Mouse (Mus musculus) hindlimb bud, embryonic 11.5 days (tissue): ENCODE results near the gene Bcl11a.
"Not testable (repeated sequence)": the region's sequence is repeated elsewhere in the genome, so short reads cannot be mapped to it uniquely, and the experiment has no call there.

Source experiments
- DNase-seq: peaks from one replicate; pipeline ENCODE4 v3.0.0-alpha.2; 2012; ENCODE audit warnings: low read depth, low spot score; ENCODE audit errors: extremely low spot score

Bcl11a gene

DNA sequence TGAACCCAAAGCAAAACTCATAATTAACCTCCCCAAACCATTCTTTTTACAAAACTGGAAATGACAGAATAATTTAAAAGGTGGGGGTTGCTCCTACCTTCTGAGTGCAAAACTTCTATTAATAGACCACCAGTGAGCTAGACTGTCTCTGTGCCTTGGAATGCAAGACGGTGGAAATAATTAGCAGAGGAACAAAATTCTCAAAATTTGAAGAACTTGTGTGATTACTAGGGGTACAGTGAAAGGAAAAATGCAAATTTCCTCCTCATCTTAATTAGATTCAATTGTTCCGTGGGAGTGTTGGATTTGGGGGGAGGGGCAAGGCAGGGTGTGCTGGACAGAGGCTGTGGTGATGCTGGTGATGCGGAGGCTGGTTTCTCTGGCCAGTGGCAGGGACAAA lies 20.8 kb downstream of the Bcl11a start:
- DNase-seq = no peak

DNA sequence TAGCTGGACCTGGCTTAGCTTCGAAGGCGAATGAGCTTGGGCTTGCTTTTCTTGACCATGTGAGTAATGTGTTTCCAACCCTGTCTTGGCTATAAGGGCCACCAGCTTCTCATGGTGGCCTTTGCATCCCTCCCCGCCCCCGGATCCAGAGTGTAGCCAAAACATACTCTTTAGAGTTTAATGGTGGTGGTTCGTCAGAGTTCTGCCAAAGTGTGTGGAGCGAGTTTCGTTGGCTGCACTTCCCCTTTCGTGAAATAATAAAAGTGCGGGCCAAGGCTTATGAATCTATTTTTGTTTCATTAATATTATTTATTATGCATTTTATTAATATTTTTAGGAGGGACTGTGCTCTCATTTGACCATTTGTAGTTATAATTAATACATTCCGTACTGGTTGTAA lies 21.4 kb downstream of the Bcl11a start:
- DNase-seq = no peak

DNA sequence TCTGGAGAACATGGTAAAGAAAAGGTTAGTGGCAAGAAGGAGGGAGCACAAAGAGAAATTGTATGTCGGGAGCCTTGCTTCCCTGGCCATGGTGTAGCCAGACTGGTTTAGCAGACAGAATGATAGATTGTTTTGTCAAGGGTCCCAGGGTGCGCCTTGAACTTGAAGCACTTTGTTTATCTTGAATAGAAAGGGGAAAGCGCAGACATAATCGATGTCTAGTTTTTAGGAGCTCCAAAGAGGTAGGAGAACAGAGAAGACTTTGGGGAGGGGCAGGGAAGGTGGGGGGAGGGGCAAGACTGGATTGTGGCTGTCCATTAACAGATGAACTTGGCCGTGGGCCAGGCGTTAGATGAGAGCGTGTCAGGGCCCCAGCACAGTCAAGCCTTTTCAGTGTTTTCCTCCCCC lies 22.0 kb downstream of the Bcl11a start:
- no peak for DNase-seq

GRCm38 (mm10) chr11:24100449-24101070 lies 22.7 kb downstream of the Bcl11a start:
- DNase-seq = no peak

GRCm38 (mm10) chr11:24101625-24102024 lies 23.8 kb downstream of the Bcl11a start:
- DNase-seq = no peak

DNA sequence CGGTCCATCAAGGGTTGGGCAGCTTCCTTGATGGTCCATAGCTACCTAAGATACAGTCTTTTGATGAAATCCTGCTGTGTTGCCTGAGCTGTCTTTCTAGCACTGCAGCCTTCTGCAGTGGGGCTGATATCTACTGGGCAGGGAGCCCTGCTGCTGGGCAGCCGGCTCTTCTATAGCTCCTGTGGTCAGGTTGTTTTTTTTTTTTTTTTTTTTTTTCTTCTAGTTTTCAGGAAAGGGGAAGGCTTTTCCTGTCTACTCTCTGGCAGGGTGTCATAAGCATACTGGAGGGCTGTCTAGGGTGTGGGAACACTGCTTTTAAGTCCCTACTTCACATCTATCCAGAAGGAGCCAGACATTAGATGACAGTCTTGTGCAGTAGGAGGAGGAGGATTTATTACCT lies 24.5 kb downstream of the Bcl11a start:
- DNase-seq = no peak

DNA sequence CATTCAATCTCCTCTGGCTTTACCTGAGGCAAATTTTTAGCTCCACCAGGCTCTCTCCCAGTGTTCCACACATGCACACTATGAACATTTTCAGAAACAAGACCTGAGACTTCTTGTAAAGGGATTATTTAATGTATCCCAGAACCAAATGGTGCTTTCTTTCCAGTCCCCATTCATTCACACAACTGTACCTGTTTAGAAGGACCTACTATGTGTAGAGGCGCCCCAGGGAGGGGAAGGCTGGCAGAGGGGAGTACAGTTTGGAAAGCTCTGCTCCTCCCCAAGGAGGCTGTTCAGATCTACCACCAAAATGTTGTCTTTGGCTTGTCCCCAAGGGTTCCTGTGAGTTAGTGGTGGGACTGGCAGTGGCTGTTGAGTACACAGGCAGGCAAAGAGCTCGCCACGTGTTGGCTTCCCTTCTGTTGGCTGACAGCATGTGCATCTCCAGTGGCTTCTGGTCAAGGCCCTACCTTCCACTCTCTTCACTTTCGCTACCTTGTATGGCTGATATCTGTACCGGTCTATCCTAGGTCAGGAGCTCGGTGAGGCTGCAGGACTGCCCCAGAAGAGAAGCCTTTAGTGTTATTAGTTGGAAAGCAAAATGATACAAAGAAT lies 25.4 kb downstream of the Bcl11a start:
- no peak for DNase-seq

- no peak for DNase-seq
Observed at GRCm38 (mm10) chr11:24107414-24107813, 29.6 kb downstream of the Bcl11a start.

DNA sequence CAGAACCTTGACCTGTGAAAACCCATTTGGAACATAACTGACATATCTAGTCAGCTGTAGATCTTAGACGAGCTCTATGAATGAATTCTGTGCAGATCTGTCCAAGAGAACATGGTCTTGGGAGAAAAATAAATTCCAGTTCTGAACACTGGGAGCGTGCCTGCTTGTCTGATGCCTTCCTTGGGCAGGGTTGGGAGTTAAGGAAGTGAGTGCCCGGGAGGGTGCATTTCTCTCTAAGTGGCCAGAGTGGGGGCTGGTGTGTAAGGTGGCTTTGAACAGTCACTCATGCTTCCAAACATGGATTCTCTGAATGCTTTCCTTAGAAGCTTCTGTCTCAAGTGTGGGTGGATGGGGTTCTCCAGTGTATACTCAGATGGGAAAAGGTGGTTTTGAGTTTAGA lies 31.1 kb downstream of the Bcl11a start:
- DNase-seq = no peak

- DNase-seq = no peak
Observed at GRCm38 (mm10) chr11:24109388-24109787, 31.5 kb downstream of the Bcl11a start.

DNA sequence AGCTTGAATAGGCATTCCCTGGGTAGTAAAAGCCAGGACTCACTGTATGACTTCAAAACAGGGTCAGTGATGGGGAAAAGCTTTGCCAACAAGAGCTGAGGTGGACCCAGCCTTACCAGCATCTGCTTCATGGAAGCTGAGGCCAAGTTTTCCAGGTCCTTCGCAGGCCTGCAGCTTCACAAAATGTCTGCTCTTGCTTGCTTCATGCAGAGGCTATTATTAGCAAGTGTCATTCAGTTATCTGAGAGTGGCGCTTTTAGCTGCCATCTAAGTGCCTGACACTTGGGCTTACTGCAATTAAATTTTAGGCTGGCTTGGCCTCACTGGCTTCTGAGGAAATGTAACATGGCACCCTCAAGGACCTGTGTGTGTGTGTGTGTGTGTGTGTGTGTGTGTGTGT lies 32.3 kb downstream of the Bcl11a start:
- DNase-seq = no peak

- DNase-seq = no peak
Observed at GRCm38 (mm10) chr11:24111720-24112119, 33.9 kb downstream of the Bcl11a start.

DNA sequence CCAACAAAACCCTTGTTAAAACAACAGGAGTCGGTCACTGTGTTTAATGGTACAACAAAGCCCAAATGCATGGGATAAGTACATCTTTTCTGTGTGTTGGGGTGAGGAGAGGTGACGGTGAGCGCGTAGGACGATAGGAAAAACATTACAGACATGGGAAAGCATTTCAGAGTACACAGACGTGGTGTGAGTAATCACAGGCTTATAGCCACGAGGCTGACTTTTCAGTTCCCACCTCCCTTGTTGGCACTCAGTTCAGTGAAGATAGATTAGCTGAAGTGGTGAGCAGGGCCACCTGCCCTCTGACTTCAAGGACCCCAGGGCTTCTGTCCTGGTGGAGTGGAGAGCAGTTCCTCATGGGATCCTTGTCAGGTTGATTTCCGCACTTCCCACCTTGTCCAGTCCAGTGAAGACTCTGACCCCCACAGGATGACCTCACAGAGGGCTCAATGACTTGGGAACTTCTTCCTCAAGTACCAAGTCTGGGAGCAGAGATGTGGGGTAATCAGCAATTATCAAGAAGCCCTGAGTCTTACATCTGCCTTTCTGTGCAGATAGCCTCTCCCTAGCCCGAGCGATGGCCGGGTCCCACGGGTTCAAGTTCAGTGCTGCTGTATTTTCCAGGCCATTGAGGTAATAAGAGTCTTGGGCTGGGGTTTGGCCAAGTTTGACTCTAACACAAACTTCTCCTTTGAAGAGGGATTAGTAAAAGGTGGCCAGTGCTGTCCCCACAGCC lies 37.3 kb downstream of the Bcl11a start:
- no peak for DNase-seq

DNA sequence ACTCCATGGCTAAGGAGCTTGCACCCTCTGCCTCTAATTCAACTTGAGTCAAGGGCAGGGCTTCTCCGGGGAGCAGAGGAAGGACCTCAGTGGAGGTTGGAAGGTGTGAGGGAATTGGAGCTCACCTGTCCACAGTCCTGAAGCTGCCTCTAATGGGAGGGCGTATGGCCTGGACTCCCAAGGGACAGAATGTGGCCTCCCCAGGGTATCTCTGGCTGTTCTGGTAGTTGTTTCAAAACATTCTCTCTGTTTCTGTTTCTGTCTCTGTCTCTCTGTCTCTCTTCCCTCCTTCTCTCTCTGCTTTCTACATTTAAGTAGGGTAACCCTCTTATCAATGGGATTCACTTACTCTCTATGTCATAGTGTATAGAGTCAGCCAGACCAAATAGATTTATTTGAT lies 38.2 kb downstream of the Bcl11a start:
- DNase-seq = no peak

DNA sequence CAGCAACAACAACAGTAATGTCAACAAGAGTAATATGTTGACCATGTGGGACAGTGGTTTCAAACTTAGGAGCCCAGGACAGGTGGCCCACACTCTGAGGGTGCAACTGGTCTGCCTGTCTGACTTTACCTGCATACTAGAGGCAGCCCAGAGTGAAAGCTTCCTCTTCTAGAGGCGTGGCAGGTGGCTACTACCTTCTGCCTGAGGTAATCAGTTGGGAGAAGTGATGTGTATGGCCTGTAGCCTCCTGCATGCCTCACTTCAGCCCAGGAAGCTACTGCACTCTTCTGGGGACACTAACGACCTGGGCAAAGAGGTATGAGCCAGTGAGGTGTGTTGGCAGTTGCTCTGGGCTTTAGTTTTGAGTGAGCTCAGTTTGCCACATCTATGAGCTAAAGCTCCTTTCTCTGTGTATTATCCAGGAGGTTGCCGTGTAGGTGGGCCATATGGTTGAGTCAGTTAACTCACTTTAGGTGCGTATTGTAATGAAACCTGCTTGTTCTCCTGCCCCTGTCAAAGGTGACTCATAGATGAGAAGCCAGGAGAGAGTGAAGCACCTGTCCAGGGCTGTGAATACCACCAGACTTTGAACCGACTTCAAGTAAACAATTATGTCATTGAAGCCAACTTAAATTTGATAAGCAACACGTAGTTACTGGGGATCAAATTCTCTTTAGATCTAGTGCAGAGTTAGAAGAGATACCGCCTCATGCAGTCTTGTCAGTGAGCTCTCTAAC lies 38.9 kb downstream of the Bcl11a start:
- DNase-seq = no peak

DNA sequence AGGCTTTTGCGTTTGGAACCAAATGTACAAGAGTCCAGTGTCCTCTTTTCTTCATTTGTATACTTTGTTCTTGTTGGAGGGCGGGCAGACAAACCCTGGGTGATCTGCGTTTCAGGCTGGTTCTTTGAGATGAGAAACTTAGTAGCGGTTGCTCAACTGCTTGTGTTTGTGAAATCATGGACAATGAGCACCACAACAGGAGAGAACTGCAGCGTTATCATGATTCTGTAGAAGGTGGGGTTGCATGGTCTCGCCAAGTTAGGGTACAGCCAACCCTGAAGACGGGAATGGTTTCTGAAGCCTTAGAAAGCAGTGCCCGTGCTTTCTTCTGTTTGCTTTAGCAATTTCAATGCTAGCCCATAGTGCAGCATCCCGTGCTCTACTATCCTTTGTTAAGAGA lies 43.3 kb downstream of the Bcl11a start:
- DNase-seq = no peak

DNA sequence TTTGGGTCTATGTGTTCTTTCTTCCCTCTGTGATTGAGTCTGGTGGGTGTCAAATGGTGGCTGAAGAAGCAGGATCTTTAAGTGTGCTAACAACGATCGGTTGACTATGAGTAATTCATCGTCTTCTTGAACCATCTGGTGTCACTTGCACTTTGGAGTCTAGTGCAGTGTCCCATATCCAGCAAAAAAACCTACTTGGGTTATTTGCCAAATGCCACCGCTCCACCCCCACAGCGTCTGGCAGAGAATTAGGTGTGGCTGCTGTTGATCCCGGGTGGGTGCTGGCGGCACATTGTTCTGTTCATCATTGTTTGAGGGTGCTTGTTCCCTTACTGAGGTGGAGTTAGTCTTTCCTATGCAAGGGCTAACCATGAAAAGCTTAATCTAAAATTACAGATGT lies 45.0 kb downstream of the Bcl11a start:
- no peak for DNase-seq

DNA sequence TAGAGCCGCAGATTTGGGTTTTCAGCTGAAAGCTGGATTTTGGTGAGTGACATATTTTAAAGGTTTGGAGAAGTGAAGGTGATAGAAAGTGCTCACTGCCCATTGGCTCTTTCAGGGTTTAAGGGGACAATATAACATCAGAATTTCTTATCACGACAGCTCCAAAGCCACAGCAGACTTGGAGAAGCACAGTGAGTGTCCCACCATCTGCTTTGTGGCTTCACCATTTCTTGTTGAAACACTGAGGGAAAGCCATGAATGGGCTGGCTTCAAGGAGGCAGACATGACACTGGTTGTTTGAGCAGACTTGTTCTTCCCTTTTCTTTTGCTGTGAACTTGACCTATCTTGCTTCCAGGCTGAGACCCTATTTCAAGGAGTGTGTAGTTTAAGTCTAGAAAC lies 46.1 kb downstream of the Bcl11a start:
- DNase-seq = no peak

- DNase-seq = no peak
Observed at GRCm38 (mm10) chr11:24125098-24125497, 47.2 kb downstream of the Bcl11a start.

- DNase-seq = no peak
Observed at GRCm38 (mm10) chr11:24128001-24128400, 50.1 kb downstream of the Bcl11a start.

GRCm38 (mm10) chr11:24128880-24129279 lies 51.0 kb downstream of the Bcl11a start:
- DNase-seq = not testable (repeated sequence)
